Mouse (Mus musculus) MEL (cell line): ENCODE results near the gene Ifnar1. TPM values are rescaled to one million over a fixed set of nuclear protein-coding genes. Genes with fewer than 3 reads are reported as not detected.

Source experiments
- DNase-seq: peaks from one replicate; pipeline ENCODE4 v3.0.0; 2011; ENCODE audit warnings: low read depth, low spot score
- H3K27ac ChIP-seq: 2 replicates; pipeline ENCODE4 v1.5.1; 2012; ENCODE audit warnings: low read depth, mild to moderate bottlenecking, control low read depth, low read length, moderate library complexity; ENCODE audit not compliant: control insufficient read depth
- H3K27me3 ChIP-seq, 2 experiments: fragments of 150-350 bp in 1 of 2; sonication (generic) in 1 of 2; 2 replicates each; pipeline ENCODE4 v1.6.1; 2012; ENCODE audit warnings: low read length in 2 of 2, mild to moderate bottlenecking in 2 of 2, improper control_type of control experiment in 1 of 2, moderate library complexity in 1 of 2; ENCODE audit not compliant: insufficient read depth in 2 of 2, control insufficient read depth in 1 of 2
- H3K36me3 ChIP-seq, 2 experiments: 2 replicates each; pipeline ENCODE4 v1.6.1; 2012 to 2014; ENCODE audit warnings: low read length in 2 of 2, improper control_type of control experiment in 1 of 2, inconsistent platforms in 1 of 2, mild to moderate bottlenecking in 1 of 2; ENCODE audit not compliant: insufficient read depth in 2 of 2, control insufficient read depth in 1 of 2
- H3K4me1 ChIP-seq, 2 experiments: fragments of 150-350 bp in 1 of 2; sonication (generic) in 1 of 2; 2 replicates each; pipeline ENCODE4 v1.6.1; 2012; ENCODE audit warnings: low read length in 2 of 2, improper control_type of control experiment in 1 of 2, mild to moderate bottlenecking in 1 of 2; ENCODE audit not compliant: insufficient read depth in 2 of 2, control insufficient read depth in 1 of 2
- H3K4me3 ChIP-seq, 2 experiments: fragments of 150-350 bp in 1 of 2; sonication (generic) in 1 of 2; 2 replicates each; pipeline ENCODE4 v1.5.1; 2012; ENCODE audit warnings: low read depth in 2 of 2, low read length in 2 of 2, mild to moderate bottlenecking in 2 of 2, moderate library complexity in 2 of 2, control low read depth in 1 of 2, improper control_type of control experiment in 1 of 2; ENCODE audit not compliant: control insufficient read depth in 1 of 2, insufficient read depth in 1 of 2
- H3K79me2 ChIP-seq: 2 replicates; pipeline ENCODE4 v1.6.1; 2012; ENCODE audit warnings: mild to moderate bottlenecking, low read length, moderate library complexity; ENCODE audit not compliant: control insufficient read depth, poor library complexity, insufficient read depth
- H3K9ac ChIP-seq: 2 replicates; pipeline ENCODE4 v1.6.1; 2012; ENCODE audit warnings: low read depth, mild to moderate bottlenecking, control low read depth, low read length, moderate library complexity; ENCODE audit not compliant: control insufficient read depth, poor library complexity, severe bottlenecking
- H3K9me3 ChIP-seq: fragments of 150-350 bp; sonication (generic); replicated peaks from 2 replicates; pipeline ENCODE4 v1.6.1; 2012; ENCODE audit warnings: mild to moderate bottlenecking, low read length, improper control_type of control experiment, moderate library complexity; ENCODE audit not compliant: insufficient read depth
- BHLHE40 ChIP-seq: IDR thresholded peaks from 2 replicates; pipeline ENCODE4 v1.6.1; 2012; ENCODE audit warnings: low read depth, mild to moderate bottlenecking, inconsistent platforms, low read length, improper control_type of control experiment, borderline replicate concordance
- CHD1 ChIP-seq: IDR thresholded peaks from 2 replicates; pipeline ENCODE4 v1.6.1; 2012; ENCODE audit warnings: low read depth, mild to moderate bottlenecking, inconsistent platforms, low read length, improper control_type of control experiment
- CHD2 ChIP-seq: IDR thresholded peaks from 2 replicates; pipeline ENCODE4 v1.6.1; 2011; ENCODE audit warnings: low read length, improper control_type of control experiment
- CTCF ChIP-seq, 3 experiments: IDR thresholded peaks in 2 of 3; conservative IDR thresholded peaks in 1 of 3; 2 replicates each; pipeline ENCODE4 v1.5.1; 2011 to 2012; ENCODE audit warnings: low read length in 3 of 3, low read depth in 2 of 3, mild to moderate bottlenecking in 2 of 3, improper control_type of control experiment in 1 of 3, inconsistent platforms in 1 of 3, mixed read lengths in 1 of 3, moderate library complexity in 1 of 3; ENCODE audit not compliant: control insufficient read depth in 1 of 3, insufficient read depth in 1 of 3, poor library complexity in 1 of 3, severe bottlenecking in 1 of 3
- E2F4 ChIP-seq: IDR thresholded peaks from 2 replicates; pipeline ENCODE4 v1.6.1; 2011; ENCODE audit warnings: low read depth, low read length, improper control_type of control experiment, borderline replicate concordance
- EP300 ChIP-seq, 2 experiments: IDR thresholded peaks; 2 replicates each; pipeline ENCODE4 v1.6.1; 2011; ENCODE audit warnings: improper control_type of control experiment in 2 of 2, low read length in 2 of 2, low read depth in 1 of 2, mild to moderate bottlenecking in 1 of 2
- ETS1 ChIP-seq: IDR thresholded peaks from 2 replicates; pipeline ENCODE4 v1.6.1; 2012; ENCODE audit warnings: low read depth, mild to moderate bottlenecking, inconsistent platforms, low read length, improper control_type of control experiment, moderate library complexity
- GABPA ChIP-seq: IDR thresholded peaks from 2 replicates; pipeline ENCODE4 v1.6.1; 2012; ENCODE audit warnings: low read depth, mild to moderate bottlenecking, inconsistent platforms, low read length, improper control_type of control experiment, moderate library complexity
- GATA1 ChIP-seq: IDR thresholded peaks from 2 replicates; pipeline ENCODE4 v1.6.1; 2011; ENCODE audit warnings: low read depth, low read length, improper control_type of control experiment
- JUND ChIP-seq: IDR thresholded peaks from 2 replicates; pipeline ENCODE4 v1.6.1; 2011; ENCODE audit warnings: low read depth, mild to moderate bottlenecking, improper control_type of control experiment, low read length
- MAZ ChIP-seq: IDR thresholded peaks from 2 replicates; pipeline ENCODE4 v1.6.1; 2012; ENCODE audit warnings: low read depth, mild to moderate bottlenecking, inconsistent platforms, low read length, improper control_type of control experiment
- MYB ChIP-seq: IDR thresholded peaks from 2 replicates; pipeline ENCODE4 v1.6.1; 2011; ENCODE audit warnings: mild to moderate bottlenecking, low read depth, low read length, improper control_type of control experiment
- NELFE ChIP-seq: IDR thresholded peaks from 2 replicates; pipeline ENCODE4 v1.6.1; 2011; ENCODE audit warnings: low read depth, low read length, improper control_type of control experiment
- POLR2A ChIP-seq, 2 experiments: IDR thresholded peaks; 2 replicates each; pipeline ENCODE4 v1.6.1; 2011 to 2012; ENCODE audit warnings: low read length in 2 of 2, mild to moderate bottlenecking in 2 of 2, control low read depth in 1 of 2, improper control_type of control experiment in 1 of 2, low read depth in 1 of 2, moderate library complexity in 1 of 2; ENCODE audit not compliant: control insufficient read depth in 1 of 2, insufficient read depth in 1 of 2, poor library complexity in 1 of 2
- RAD21 ChIP-seq: IDR thresholded peaks from 2 replicates; pipeline ENCODE4 v1.6.1; 2011; ENCODE audit warnings: mild to moderate bottlenecking, low read depth, low read length, improper control_type of control experiment
- SIN3A ChIP-seq: IDR thresholded peaks from 2 replicates; pipeline ENCODE4 v1.6.1; 2012; ENCODE audit warnings: low read length, improper control_type of control experiment, inconsistent platforms
- SMC3 ChIP-seq: IDR thresholded peaks from 2 replicates; pipeline ENCODE4 v1.6.1; 2011; ENCODE audit warnings: low read depth, low read length, improper control_type of control experiment
- TAL1 ChIP-seq: IDR thresholded peaks from 2 replicates; pipeline ENCODE4 v1.6.1; 2012; ENCODE audit warnings: mild to moderate bottlenecking, inconsistent platforms, low read length, moderate library complexity, mixed read lengths
- UBTF ChIP-seq: IDR thresholded peaks from 2 replicates; pipeline ENCODE4 v1.6.1; 2012; ENCODE audit warnings: low read depth, mild to moderate bottlenecking, inconsistent platforms, low read length, improper control_type of control experiment, moderate library complexity, borderline replicate concordance; ENCODE audit not compliant: insufficient read depth
- USF1 ChIP-seq: IDR thresholded peaks from 2 replicates; pipeline ENCODE4 v1.6.1; 2014; ENCODE audit warnings: low read depth, mild to moderate bottlenecking, inconsistent platforms, low read length, improper control_type of control experiment, moderate library complexity
- ZKSCAN1 ChIP-seq: IDR thresholded peaks from 2 replicates; pipeline ENCODE4 v1.6.1; 2012; ENCODE audit warnings: low read depth, mild to moderate bottlenecking, inconsistent platforms, low read length, improper control_type of control experiment, moderate library complexity
- ZMIZ1 ChIP-seq: IDR thresholded peaks from 2 replicates; pipeline ENCODE4 v1.6.1; 2012; ENCODE audit warnings: low read depth, mild to moderate bottlenecking, inconsistent platforms, low read length, improper control_type of control experiment, moderate library complexity
- ZNF384 ChIP-seq: IDR thresholded peaks from 2 replicates; pipeline ENCODE4 v1.6.1; 2012; ENCODE audit warnings: low read depth, mild to moderate bottlenecking, inconsistent platforms, low read length, improper control_type of control experiment
- polyA plus RNA-seq, 2 experiments: library from polyadenylated mRNA; stranded (reverse) in 1 of 2; unstranded in 1 of 2; fragments of >175 nt in 1 of 2; fragments of >200 nt in 1 of 2; gene quantifications; 2 replicates each; pipeline versions ENCODE4 v1.2.1 to v1.2.4; 2012; ENCODE audit warnings: low replicate concordance in 2 of 2, low read depth in 1 of 2; ENCODE audit not compliant: insufficient read length in 2 of 2, insufficient read depth in 1 of 2, missing spikeins in 1 of 2
- total RNA-seq: library from RNA; depleted of rRNA; stranded (reverse); fragments of 300-350 nt; gene quantifications from 2 replicates; pipeline ENCODE4 v1.2.3, GENCODE M21; 2012

Ifnar1 gene
- total and polyA plus RNA-seq, 3 experiments, result 10.3 to 20.2 TPM; not detected in 1

- Histone ChIP-seq H3K4me3 (no peak overlapping the region), H3K9ac (no peak overlapping the region), H3K27ac (no peak overlapping the region), H3K27me3 (no peaks in the 10 kb centered on the region), H3K79me2 (no peaks in the 10 kb centered on the region; the same call in 1 of the 2 replicates), H3K36me3 (peaks cover 0 to 5% of the 10 kb centered on the region in 2 experiments; a peak in 1 of 4 replicates), H3K4me1 (peaks cover 0 to 10% of the 10 kb centered on the region in 2 experiments; a peak in 2 of 4 replicates), H3K9me3 (no peaks in the 10 kb centered on the region)
- DNase-seq, result peak; percentile 37
- TF ChIP-seq MYB, result no peak
- no peak for TF ChIP-seq JUND
- no peak for TF ChIP-seq GABPA
- TF ChIP-seq ZMIZ1, result no peak
- TF ChIP-seq CHD2, result no peak
- TF ChIP-seq ZNF384, result no peak
- TF ChIP-seq NELFE, result no peak
- no peak for TF ChIP-seq RAD21
- TF ChIP-seq SMC3, result no peak
- no peak for TF ChIP-seq TAL1
- no peak for TF ChIP-seq GATA1
- TF ChIP-seq USF1, result no peak
- no peak for TF ChIP-seq MAZ
- TF ChIP-seq UBTF, result no peak
- no peak for TF ChIP-seq BHLHE40
Measured at GRCm38 (mm10) chr16:91480517-91480916, 4.5 kb upstream of the Ifnar1 start.

- Histone ChIP-seq H3K9ac (peak overlapping the region; percentile 76), H3K4me3 (peak overlapping the region; percentile 79 to 97), H3K27ac (peak overlapping the region; percentile 77), H3K79me2 (peaks cover 4% of the 10 kb centered on the region), H3K4me1 (peaks cover 3 to 20% of the 10 kb centered on the region in 2 experiments; a peak in 3 of 4 replicates), H3K27me3 (no peaks in the 10 kb centered on the region), H3K9me3 (no peaks in the 10 kb centered on the region), H3K36me3 (peaks cover 0 to 17% of the 10 kb centered on the region in 2 experiments; a peak in 2 of 4 replicates)
- TF ChIP-seq EP300 (IDR thresholded peaks at IDR 0.05; ENCODE audit: low read depth in 1 of 2, low read length in 2 of 2) (no peak), MAZ (no peak), CHD2 (no peak), BHLHE40 (peak; percentile 70), E2F4 (no peak), ETS1 (no peak), ZNF384 (no peak), ZKSCAN1 (no peak), CHD1 (0 out of 2 replicates have a peak, but pooled peaks have one; percentile 81), SIN3A (no peak), UBTF (no peak), POLR2A (IDR thresholded peaks at IDR 0.05; ENCODE audit: control insufficient read depth in 1 of 2, insufficient read depth in 1 of 2, low read depth in 1 of 2, low read length in 2 of 2, poor library complexity in 1 of 2) (no peak), CTCF (IDR thresholded peaks at IDR 0.05 in 2 of 3, conservative IDR thresholded peaks at IDR 0.05 in 1 of 3; ENCODE audit: control insufficient read depth in 1 of 3, insufficient read depth in 1 of 3, low read depth in 2 of 3, low read length in 3 of 3, poor library complexity in 1 of 3, severe bottlenecking in 1 of 3) (no peak)
- no peak for DNase-seq
Measured at GRCm38 (mm10) chr16:91484387-91484786, 651 bp upstream of the Ifnar1 start.
